ENCODE assay signal across 8 mouse cellular contexts in the genomic region with DNA sequence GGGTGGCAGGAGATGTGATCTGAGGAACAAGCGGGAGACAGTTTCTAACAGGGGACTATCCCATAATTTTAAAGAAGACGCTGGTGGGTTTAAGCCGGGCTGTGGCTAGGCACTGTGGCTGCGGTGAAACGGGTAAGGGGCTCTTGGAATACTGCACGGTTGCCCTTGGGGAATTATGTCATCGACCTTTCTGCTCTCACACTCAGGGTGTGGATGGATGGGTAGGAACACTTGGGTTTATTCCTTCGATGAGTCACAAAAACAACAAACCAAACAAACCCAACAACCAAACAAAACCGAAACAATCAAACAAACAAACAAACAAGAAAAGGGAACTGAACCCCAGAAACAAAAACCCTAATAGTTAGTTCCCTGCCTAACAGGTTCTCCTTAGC. TPM values are rescaled to one million over a fixed set of nuclear protein-coding genes. Genes with fewer than 3 reads are reported as not detected.
A peak's percentile ranks its signal among the peaks of the same experiment; 100 is the strongest.
DNase-seq lines count a peak whose midpoint lies in the region; ATAC-seq and TF ChIP-seq lines count a peak whose summit lies in the region.

No protein-coding gene starts in this region.

- H3K27me3 ChIP-seq in heart, embryonic 14.5 days (ENCODE audit: control insufficient read depth, insufficient read depth, low read length): no peaks in the 10 kb centered on the region
- H3K27me3 ChIP-seq in MEL (ENCODE audit: control insufficient read depth in 1 of 2, insufficient read depth in 2 of 2, low read length in 2 of 2): no peaks in the 10 kb centered on the region
- H3K27me3 ChIP-seq in hindbrain, embryonic 12.5 days: 0 out of 2 replicates have a peak, but pooled peaks cover 9% of the 10 kb centered on the region
- no peaks in the 10 kb centered on the region; the same call in 1 of the 2 replicates for H3K27me3 ChIP-seq in midbrain, embryonic 11.5 days (ENCODE audit: control insufficient read depth, insufficient read depth, low read length)

- TF ChIP-seq CTCF in MEL (IDR thresholded peaks at IDR 0.05 in 2 of 3, conservative IDR thresholded peaks at IDR 0.05 in 1 of 3; ENCODE audit: control insufficient read depth in 1 of 3, insufficient read depth in 1 of 3, low read depth in 2 of 3, low read length in 3 of 3, poor library complexity in 1 of 3, severe bottlenecking in 1 of 3): no peak

- 0 out of 2 replicates have a peak, but pooled peaks cover under 1% of the 10 kb centered on the region for H3K36me3 ChIP-seq in heart, embryonic 14.5 days (ENCODE audit: control insufficient read depth, insufficient read depth, low read length)
- H3K36me3 ChIP-seq in MEL (ENCODE audit: control insufficient read depth in 1 of 2, insufficient read depth in 2 of 2, low read length in 2 of 2): peaks cover 0 to 11% of the 10 kb centered on the region in 2 experiments; a peak in 2 of 4 replicates
- H3K36me3 ChIP-seq in hindbrain, embryonic 12.5 days: no peaks in the 10 kb centered on the region
- no peaks in the 10 kb centered on the region for H3K36me3 ChIP-seq in midbrain, embryonic 11.5 days (ENCODE audit: control insufficient read depth, insufficient read depth, low read length)

- no peak for TF ChIP-seq RAD21 in MEL (IDR thresholded peaks at IDR 0.05; ENCODE audit: low read depth, low read length)

- H3K79me2 ChIP-seq in MEL (ENCODE audit: control insufficient read depth, insufficient read depth, low read length, poor library complexity): no peaks in the 10 kb centered on the region; the same call in 1 of the 2 replicates

- TF ChIP-seq EP300 in MEL (IDR thresholded peaks at IDR 0.05; ENCODE audit: low read depth in 1 of 2, low read length in 2 of 2): no peak

- intact Hi-C loops in heart, postnatal 36 days (cut with DNase I): loop anchor here (2.0 kb wide), 1 partner anchor 63 kb away; a partner anchor contains a TSS

- peak overlapping the region; percentile 83 to 85 for H3K4me3 ChIP-seq in heart, embryonic 14.5 days (ENCODE audit: control insufficient read depth in 1 of 2, insufficient read depth in 1 of 2, low read depth in 1 of 2, low read length in 2 of 2)
- peak overlapping the region; percentile 58 to 95 for H3K4me3 ChIP-seq in MEL (ENCODE audit: control insufficient read depth in 1 of 2, insufficient read depth in 1 of 2, low read depth in 2 of 2, low read length in 2 of 2)
- H3K4me3 ChIP-seq in hindbrain, embryonic 12.5 days: peak overlapping the region; percentile 58
- H3K4me3 ChIP-seq in midbrain, embryonic 11.5 days (ENCODE audit: low read depth, low read length): peak overlapping the region; percentile 71

- no peak for DNase-seq in heart, postnatal 36 days
- no peak for DNase-seq in MEL (ENCODE audit: low read depth, low spot score)
- peak; percentile 86 for DNase-seq in midbrain, embryonic 11.5 days (ENCODE audit: low spot score, missing footprints)
- DNase-seq in frontal cortex, postnatal 14 days (ENCODE audit: low spot score in 2 of 2): no peak
- DNase-seq in ovary, adult 18-20 months (ENCODE audit: low spot score): no peak
- DNase-seq in spleen, adult 12 weeks (ENCODE audit: low spot score): no peak

- H3K9me3 ChIP-seq in heart, embryonic 14.5 days (ENCODE audit: control insufficient read depth, low read length): no peaks in the 10 kb centered on the region
- no peaks in the 10 kb centered on the region for H3K9me3 ChIP-seq in MEL (replicated peaks; ENCODE audit: insufficient read depth, low read length)
- no peaks in the 10 kb centered on the region for H3K9me3 ChIP-seq in hindbrain, embryonic 12.5 days (replicated peaks)
- no peaks in the 10 kb centered on the region for H3K9me3 ChIP-seq in midbrain, embryonic 11.5 days (ENCODE audit: control insufficient read depth, low read length)

- no peak for ATAC-seq in heart, embryonic 14.5 days (ENCODE audit: insufficient number of reproducible peaks, insufficient read depth, low FRiP score, low read depth)
- no peak for ATAC-seq in hindbrain, embryonic 12.5 days (ENCODE audit: low FRiP score)
- no peak for ATAC-seq in midbrain, embryonic 11.5 days (ENCODE audit: low FRiP score)

- no peak overlapping the region for H3K9ac ChIP-seq in heart, embryonic 14.5 days (ENCODE audit: low read length)
- no peak overlapping the region for H3K9ac ChIP-seq in MEL (ENCODE audit: control insufficient read depth, low read depth, low read length, poor library complexity, severe bottlenecking)
- no peak overlapping the region; the same call in 1 of the 2 replicates for H3K9ac ChIP-seq in hindbrain, embryonic 12.5 days
- H3K9ac ChIP-seq in midbrain, embryonic 11.5 days (ENCODE audit: low read length): peak overlapping the region; percentile 49; the same call in 1 of the 2 replicates

- H3K4me1 ChIP-seq in heart, embryonic 14.5 days (ENCODE audit: control insufficient read depth in 2 of 2, insufficient read depth in 2 of 2, low read length in 2 of 2): peaks cover 7 to 11% of the 10 kb centered on the region in 2 experiments; a peak in 3 of 4 replicates
- H3K4me1 ChIP-seq in MEL (ENCODE audit: control insufficient read depth in 1 of 2, insufficient read depth in 2 of 2, low read length in 2 of 2): peaks cover 9 to 33% of the 10 kb centered on the region in 2 experiments
- peaks cover 20% of the 10 kb centered on the region for H3K4me1 ChIP-seq in hindbrain, embryonic 12.5 days
- H3K4me1 ChIP-seq in midbrain, embryonic 11.5 days (ENCODE audit: control insufficient read depth, insufficient read depth, low read length): peaks cover 13% of the 10 kb centered on the region; the same call in 1 of the 2 replicates

- no peak for TF ChIP-seq POLR2A in MEL (IDR thresholded peaks at IDR 0.05; ENCODE audit: control insufficient read depth in 1 of 2, insufficient read depth in 1 of 2, low read depth in 1 of 2, low read length in 2 of 2, poor library complexity in 1 of 2)

- no peak overlapping the region for H3K27ac ChIP-seq in heart, embryonic 14.5 days (replicated peaks in 1 of 2; ENCODE audit: control insufficient read depth in 1 of 2, insufficient read depth in 1 of 2, low read depth in 2 of 2, low read length in 2 of 2)
- H3K27ac ChIP-seq in MEL (ENCODE audit: control insufficient read depth, low read depth, low read length): no peak overlapping the region
- H3K27ac ChIP-seq in hindbrain, embryonic 12.5 days: no peak overlapping the region
- no peak overlapping the region for H3K27ac ChIP-seq in midbrain, embryonic 11.5 days (ENCODE audit: low read depth, low read length)

- WGBS in heart, embryonic 14.5 days: 16% methylated on average over 9 of the region's 9 CpGs
- 14% methylated on average over 9 of the region's 9 CpGs for WGBS in hindbrain, embryonic 12.5 days
- 19% methylated on average over 9 of the region's 9 CpGs for WGBS in midbrain, embryonic 11.5 days

- peak overlapping the region; percentile 95 for H3K4me2 ChIP-seq in heart, embryonic 14.5 days (ENCODE audit: low read length)
- H3K4me2 ChIP-seq in hindbrain, embryonic 12.5 days (replicated peaks): peak overlapping the region; percentile 92
- H3K4me2 ChIP-seq in midbrain, embryonic 11.5 days: peak overlapping the region; percentile 100

TF ChIP-seq in MEL, 35 proteins besides CTCF, POLR2A, EP300 and RAD21:
- no peak for TF ChIP-seq MAZ (IDR thresholded peaks at IDR 0.05; ENCODE audit: low read depth, low read length)
- TF ChIP-seq MXI1 (IDR thresholded peaks at IDR 0.05; ENCODE audit: low read depth, low read length): 0 out of 2 replicates have a peak, but pooled peaks have one; percentile 6

RNA-seq across cellular contexts. Expression of a gene that starts 0.6 kb away (rescaled TPM):
- polyA plus RNA-seq in heart, embryonic 14.5 days (2014; fragmentation: Nextera tagmentation; extraction: Ambion mirVana): 4.0 and 4.5 TPM in 2 replicates
- 10 to 100 TPM; 36.9 to 42.6 TPM for total RNA-seq in heart, postnatal 36 days (2021)
- total RNA-seq in MEL (2012; rRNA removed): 3.5 TPM in 2 replicates
- 10 to 100 TPM in 1 of 2 experiments, not detected in 1; 10.4 TPM for polyA plus RNA-seq in MEL (2012; ENCODE audit: insufficient read depth in 1 of 2, insufficient read length in 2 of 2, low read depth in 1 of 2, low replicate concordance in 2 of 2, missing spikeins in 1 of 2)
- 3.5 and 4.1 TPM in 2 replicates for polyA plus RNA-seq in hindbrain, embryonic 12.5 days (2016; fragmentation: Nextera tagmentation; extraction: Ambion mirVana)
- polyA plus RNA-seq in midbrain, embryonic 11.5 days (2014; fragmentation: Nextera tagmentation; extraction: Ambion mirVana): 2.6 and 4.2 TPM in 2 replicates

RNA-seq across cellular contexts. Expression of a gene that starts 0.8 kb away (rescaled TPM):
- 0.15 and 0.70 TPM in 2 replicates for polyA plus RNA-seq in heart, embryonic 14.5 days (2014; fragmentation: Nextera tagmentation; extraction: Ambion mirVana)
- total RNA-seq in heart, postnatal 36 days (2021): under 1 TPM in 1 of 2 experiments, not detected in 1; 0.38 TPM
- total RNA-seq in MEL (2012; rRNA removed): not detected in 2 replicates
- polyA plus RNA-seq in MEL (2012; ENCODE audit: insufficient read depth in 1 of 2, insufficient read length in 2 of 2, low read depth in 1 of 2, low replicate concordance in 2 of 2, missing spikeins in 1 of 2): under 1 TPM in 1 of 2 experiments, not detected in 1; 0.21 TPM
- polyA plus RNA-seq in hindbrain, embryonic 12.5 days (2016; fragmentation: Nextera tagmentation; extraction: Ambion mirVana): 0.56 and 0.71 TPM in 2 replicates
- polyA plus RNA-seq in midbrain, embryonic 11.5 days (2014; fragmentation: Nextera tagmentation; extraction: Ambion mirVana): 0.53 and 0.73 TPM in 2 replicates
